Mouse (Mus musculus): ENCODE results near the gene Psmg3.

Gene Psmg3

GRCm38 (mm10) chr5:139826357-139827055 is at the start of gene Psmg3, which contains the start of gene Gm26938:
Psmg3 (minus strand) TSS chr5:139826885.
Gm26938 (minus strand) TSS chr5:139826407.
- H3K36me3 ChIP-seq (ENCODE audit: insufficient read depth, low read length): peaks cover 42% of the 10 kb centered on the region

GRCm38 (mm10) chr5:139871526-139871925 is 44.8 kb upstream of the Psmg3 start:
- peaks cover 15% of the 10 kb centered on the region for H3K4me1 ChIP-seq (replicated peaks; ENCODE audit: low read depth, low read length)
- H3K36me3 ChIP-seq (ENCODE audit: insufficient read depth, low read length): no peaks in the 10 kb centered on the region
- TF ChIP-seq POU5F1 (IDR thresholded peaks at IDR 0.05; ENCODE audit: borderline replicate concordance, low read length) (no peak), NANOG (IDR thresholded peaks at IDR 0.05; ENCODE audit: borderline replicate concordance, low read length) (no peak), CTCF (conservative IDR thresholded peaks at IDR 0.05; ENCODE audit: low read length) (no peak)
- H3K9me3 ChIP-seq (ENCODE audit: low read length): no peaks in the 10 kb centered on the region
- H3K27me3 ChIP-seq (ENCODE audit: insufficient read depth, low read length): no peaks in the 10 kb centered on the region
- H3K4me3 ChIP-seq (replicated peaks; ENCODE audit: low read length): no peak overlapping the region

More at GRCm38 (mm10) chr5:139826357-139827055, at the start of gene Psmg3, which contains the start of gene Gm26938:
- no peaks in the 10 kb centered on the region for H3K27me3 ChIP-seq (ENCODE audit: insufficient read depth, low read length)
- H3K4me1 ChIP-seq (replicated peaks; ENCODE audit: low read depth, low read length): peaks cover 50% of the 10 kb centered on the region
- TF ChIP-seq NANOG (IDR thresholded peaks at IDR 0.05; ENCODE audit: borderline replicate concordance, low read length) (no peak), CTCF (conservative IDR thresholded peaks at IDR 0.05; ENCODE audit: low read length) (no peak), POU5F1 (IDR thresholded peaks at IDR 0.05; ENCODE audit: borderline replicate concordance, low read length) (no peak)
- no peaks in the 10 kb centered on the region for H3K9me3 ChIP-seq (ENCODE audit: low read length)
- peak within 1 kb of the TSS; percentile 96 for H3K4me3 ChIP-seq (replicated peaks; ENCODE audit: low read length)

DNA sequence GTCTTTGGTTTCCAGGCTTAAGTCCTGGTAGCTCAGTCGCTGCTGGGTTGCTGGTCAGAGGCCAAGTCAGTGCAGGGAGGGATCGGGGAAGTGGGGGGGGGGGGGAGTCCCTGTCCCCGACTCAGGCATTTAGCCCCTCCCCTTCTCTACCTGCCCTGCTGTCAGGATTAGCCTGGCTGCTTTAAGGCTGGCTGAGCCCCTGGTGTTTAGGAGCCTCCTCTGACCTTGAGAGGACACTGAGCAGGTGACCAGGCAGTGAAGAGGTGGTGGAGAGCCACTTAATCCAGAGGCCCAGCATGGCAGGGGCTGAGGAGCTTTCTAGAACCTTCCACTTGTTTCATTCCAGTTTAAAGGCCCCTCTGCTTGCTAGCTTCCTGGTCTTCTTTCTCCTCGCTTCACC is 44.2 kb upstream of the Psmg3 start:
- Histone ChIP-seq H3K9me3 (ENCODE audit: low read length) (no peaks in the 10 kb centered on the region), H3K27me3 (ENCODE audit: insufficient read depth, low read length) (no peaks in the 10 kb centered on the region), H3K4me1 (replicated peaks; ENCODE audit: low read depth, low read length) (peaks cover 15% of the 10 kb centered on the region), H3K4me3 (replicated peaks; ENCODE audit: low read length) (no peak overlapping the region), H3K36me3 (ENCODE audit: insufficient read depth, low read length) (no peaks in the 10 kb centered on the region)
- TF ChIP-seq CTCF (conservative IDR thresholded peaks at IDR 0.05; ENCODE audit: low read length) (no peak), NANOG (IDR thresholded peaks at IDR 0.05; ENCODE audit: borderline replicate concordance, low read length) (no peak), POU5F1 (IDR thresholded peaks at IDR 0.05; ENCODE audit: borderline replicate concordance, low read length) (no peak)

- Histone ChIP-seq H3K36me3 (ENCODE audit: insufficient read depth, low read length) (no peaks in the 10 kb centered on the region), H3K4me3 (replicated peaks; ENCODE audit: low read length) (no peak overlapping the region), H3K9me3 (ENCODE audit: low read length) (no peaks in the 10 kb centered on the region), H3K27me3 (ENCODE audit: insufficient read depth, low read length) (peaks cover 4% of the 10 kb centered on the region), H3K4me1 (replicated peaks; ENCODE audit: low read depth, low read length) (peaks cover 4% of the 10 kb centered on the region)
- TF ChIP-seq NANOG (IDR thresholded peaks at IDR 0.05; ENCODE audit: borderline replicate concordance, low read length) (no peak), CTCF (conservative IDR thresholded peaks at IDR 0.05; ENCODE audit: low read length) (no peak), POU5F1 (IDR thresholded peaks at IDR 0.05; ENCODE audit: borderline replicate concordance, low read length) (no peak)
These were observed 36.1 kb upstream of the Psmg3 start for GRCm38 (mm10) chr5:139862759-139863158.

- peak overlapping the region; percentile 43; the same call in 1 of the 2 replicates for H3K4me3 ChIP-seq (replicated peaks; ENCODE audit: low read length)
- H3K9me3 ChIP-seq (ENCODE audit: low read length): no peaks in the 10 kb centered on the region
- H3K4me1 ChIP-seq (replicated peaks; ENCODE audit: low read depth, low read length): peaks cover 4% of the 10 kb centered on the region
- H3K27me3 ChIP-seq (ENCODE audit: insufficient read depth, low read length): peaks cover under 1% of the 10 kb centered on the region; the same call in 1 of the 2 replicates
- TF ChIP-seq POU5F1 (IDR thresholded peaks at IDR 0.05; ENCODE audit: borderline replicate concordance, low read length) (no peak), CTCF (conservative IDR thresholded peaks at IDR 0.05; ENCODE audit: low read length) (no peak), NANOG (IDR thresholded peaks at IDR 0.05; ENCODE audit: borderline replicate concordance, low read length) (no peak)
- no peaks in the 10 kb centered on the region for H3K36me3 ChIP-seq (ENCODE audit: insufficient read depth, low read length)
These were observed 33.8 kb upstream of the Psmg3 start for GRCm38 (mm10) chr5:139860328-139861104.

DNA sequence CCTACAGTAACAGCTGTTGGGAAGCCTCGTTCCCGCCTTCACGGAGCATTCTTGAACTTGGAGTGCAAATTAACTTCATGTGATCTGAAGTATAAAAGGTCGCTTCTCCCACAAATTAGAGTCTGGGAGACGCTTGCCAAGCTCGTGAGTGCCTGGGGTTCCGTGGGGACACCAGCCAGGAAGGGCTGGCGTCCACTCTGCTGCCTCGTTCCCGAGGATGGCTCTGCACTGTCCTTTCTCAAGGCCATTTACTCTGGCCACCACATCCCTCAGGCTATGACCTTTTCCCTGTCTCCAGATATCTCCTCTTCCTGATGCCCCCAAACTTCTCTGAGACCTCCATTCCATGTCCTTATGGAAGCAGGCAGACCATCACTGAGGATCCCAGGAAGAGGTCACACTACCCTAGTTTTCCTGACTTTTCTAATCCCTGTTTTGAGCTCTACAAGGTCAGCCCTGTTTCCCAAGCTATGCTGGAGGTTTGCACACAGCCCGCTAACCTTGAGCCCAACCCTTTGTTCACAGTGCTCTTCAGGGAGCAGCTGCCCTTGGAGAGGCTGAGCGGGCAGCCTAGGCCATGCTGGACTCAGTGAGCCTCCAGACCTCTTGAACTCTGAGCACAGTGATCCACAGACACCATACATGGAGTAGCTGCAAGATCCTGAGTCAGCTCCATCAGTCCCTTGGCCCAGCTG is 23.1 kb upstream of the Psmg3 start:
- no peaks in the 10 kb centered on the region for H3K36me3 ChIP-seq (ENCODE audit: insufficient read depth, low read length)
- TF ChIP-seq NANOG (IDR thresholded peaks at IDR 0.05; ENCODE audit: borderline replicate concordance, low read length): no peak
- TF ChIP-seq CTCF (conservative IDR thresholded peaks at IDR 0.05; ENCODE audit: low read length): no peak
- no peak for TF ChIP-seq POU5F1 (IDR thresholded peaks at IDR 0.05; ENCODE audit: borderline replicate concordance, low read length)
- no peak overlapping the region for H3K4me3 ChIP-seq (replicated peaks; ENCODE audit: low read length)
- peaks cover 11% of the 10 kb centered on the region for H3K27me3 ChIP-seq (ENCODE audit: insufficient read depth, low read length)
- H3K4me1 ChIP-seq (replicated peaks; ENCODE audit: low read depth, low read length): peaks cover 9% of the 10 kb centered on the region
- H3K9me3 ChIP-seq (ENCODE audit: low read length): peaks cover 13% of the 10 kb centered on the region; the same call in 1 of the 2 replicates

- no peak overlapping the region for H3K4me3 ChIP-seq (replicated peaks; ENCODE audit: low read length)
- H3K4me1 ChIP-seq (replicated peaks; ENCODE audit: low read depth, low read length): no peaks in the 10 kb centered on the region
- TF ChIP-seq CTCF (conservative IDR thresholded peaks at IDR 0.05; ENCODE audit: low read length) (no peak), NANOG (IDR thresholded peaks at IDR 0.05; ENCODE audit: borderline replicate concordance, low read length) (no peak), POU5F1 (IDR thresholded peaks at IDR 0.05; ENCODE audit: borderline replicate concordance, low read length) (no peak)
- H3K36me3 ChIP-seq (ENCODE audit: insufficient read depth, low read length): no peaks in the 10 kb centered on the region
- H3K27me3 ChIP-seq (ENCODE audit: insufficient read depth, low read length): peaks cover 14% of the 10 kb centered on the region
- H3K9me3 ChIP-seq (ENCODE audit: low read length): no peaks in the 10 kb centered on the region
These were observed 12.5 kb upstream of the Psmg3 start for GRCm38 (mm10) chr5:139839142-139839541.

DNA sequence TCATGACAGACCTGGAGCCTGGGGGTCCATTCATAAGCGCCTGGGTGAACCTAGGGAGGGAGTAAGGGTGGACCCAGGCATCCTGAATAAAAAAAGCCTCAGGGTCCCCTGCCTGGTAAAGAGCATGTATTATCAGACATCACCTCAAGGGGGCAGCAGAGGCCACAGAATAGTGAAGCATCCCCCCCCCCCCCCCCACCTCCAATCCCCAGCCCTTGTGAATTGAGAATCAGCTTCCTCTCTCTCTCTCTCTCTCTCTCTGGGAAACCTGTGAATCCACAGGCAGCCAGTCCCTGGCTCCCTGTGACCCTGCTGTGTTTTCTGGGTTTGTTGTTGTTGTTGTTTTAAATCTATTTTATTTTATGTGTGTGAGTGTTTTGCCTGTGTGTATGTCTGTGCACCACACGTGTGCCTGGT is 11.8 kb upstream of the Psmg3 start:
- Histone ChIP-seq H3K36me3 (ENCODE audit: insufficient read depth, low read length) (no peaks in the 10 kb centered on the region), H3K4me1 (replicated peaks; ENCODE audit: low read depth, low read length) (no peaks in the 10 kb centered on the region), H3K4me3 (replicated peaks; ENCODE audit: low read length) (no peak overlapping the region), H3K27me3 (ENCODE audit: insufficient read depth, low read length) (peaks cover 14% of the 10 kb centered on the region), H3K9me3 (ENCODE audit: low read length) (no peaks in the 10 kb centered on the region)
- no peak for TF ChIP-seq NANOG (IDR thresholded peaks at IDR 0.05; ENCODE audit: borderline replicate concordance, low read length)
- TF ChIP-seq CTCF (conservative IDR thresholded peaks at IDR 0.05; ENCODE audit: low read length): peak; percentile 37

Data from E14TG2a.4 (cell line).